12 mouse cellular contexts compared by ENCODE assay signal in the genomic region with DNA sequence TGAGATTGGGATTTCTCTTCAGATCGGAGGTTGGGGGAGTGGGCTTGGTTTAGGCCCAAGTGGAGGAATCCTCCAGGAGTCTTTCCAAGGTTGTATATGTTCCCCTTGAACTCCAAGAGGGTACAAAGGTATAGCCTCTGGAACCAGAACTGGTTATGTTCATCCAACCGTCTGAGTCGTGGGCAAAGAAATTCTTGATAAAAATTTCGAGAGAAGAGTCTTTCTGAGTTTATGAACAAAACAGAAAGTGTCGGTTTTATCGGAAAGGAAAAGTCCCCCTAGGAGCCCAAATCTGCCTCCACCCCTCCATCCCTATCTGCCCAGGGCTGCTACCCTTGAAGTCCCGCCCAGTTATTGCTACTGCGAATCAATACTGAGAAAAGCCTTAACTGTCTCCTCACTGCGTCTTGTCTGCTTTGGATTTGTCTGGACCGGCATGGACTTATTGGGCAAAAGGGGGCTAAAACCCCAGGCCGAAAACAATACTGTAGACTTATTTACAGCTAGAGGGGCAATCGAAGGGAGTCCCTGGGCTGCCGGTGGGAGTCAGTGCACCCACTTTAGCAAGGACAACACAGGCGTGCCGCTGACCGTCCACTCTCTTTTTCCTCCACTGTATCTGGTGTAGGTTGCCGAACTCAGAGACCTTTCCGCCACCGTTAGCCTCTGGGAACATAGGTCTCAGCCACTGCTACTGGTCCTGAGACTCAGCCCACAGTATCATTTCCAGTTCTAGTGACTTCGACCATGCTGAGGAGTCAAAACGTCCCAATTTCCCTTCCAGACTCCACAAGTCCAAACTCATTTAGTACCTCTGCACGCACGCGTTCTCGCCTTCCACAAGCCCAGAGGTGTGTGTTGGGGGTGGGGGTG. TPM values are rescaled to one million over a fixed set of nuclear protein-coding genes. Genes with fewer than 3 reads are reported as not detected.
DNase-seq lines count a peak whose midpoint lies in the region; ATAC-seq and TF ChIP-seq lines count a peak whose summit lies in the region.
"Had no signal": no experiment of that assay in that cellular context is flagged by ENCODE, and none has a peak within 500 bp of the region (broad histone marks: within the 10 kb centered on the region; RNA-seq: fewer than 3 reads in every experiment).

No protein-coding gene starts in this region.

- no peak overlapping the region for H3K9ac ChIP-seq in hindbrain, embryonic 11.5 days (ENCODE audit: low read depth, low read length)
- no peak overlapping the region for H3K9ac ChIP-seq in hindbrain, embryonic 16.5 days (ENCODE audit: low read depth, low read length)
- H3K9ac ChIP-seq in CH12.LX (ENCODE audit: insufficient read depth, low read depth) = peak overlapping the region; percentile 84; the same call in 1 of the 2 replicates
- no peak overlapping the region for H3K9ac ChIP-seq in limb, embryonic 11.5 days (ENCODE audit: low read length)
- H3K9ac ChIP-seq: neural tube, embryonic 12.5 days had no signal

- no peaks in the 10 kb centered on the region for H3K79me2 ChIP-seq in CH12.LX (replicated peaks; ENCODE audit: control insufficient read depth, extremely low read depth, insufficient read depth, poor library complexity, severe bottlenecking)

- ATAC-seq in hindbrain, embryonic 11.5 days (ENCODE audit: low FRiP score) = no peak
- no peak for ATAC-seq in hindbrain, embryonic 16.5 days
- ATAC-seq in limb, embryonic 11.5 days (ENCODE audit: insufficient number of reproducible peaks, low FRiP score, low TSS enrichment, low read depth) = no peak

- H3K27me3 ChIP-seq in hindbrain, embryonic 11.5 days (ENCODE audit: control insufficient read depth, insufficient read depth, low read length) = peaks cover 95% of the 10 kb centered on the region
- H3K27me3 ChIP-seq in hindbrain, embryonic 16.5 days (replicated peaks; ENCODE audit: control insufficient read depth, insufficient read depth, low read length) = peaks cover 64% of the 10 kb centered on the region
- no peaks in the 10 kb centered on the region for H3K27me3 ChIP-seq in CH12.LX (replicated peaks)
- peaks cover 88% of the 10 kb centered on the region for H3K27me3 ChIP-seq in limb, embryonic 11.5 days (ENCODE audit: control insufficient read depth, insufficient read depth, low read length)

- in situ Hi-C loops in CH12.LX (cut with MboI; ENCODE audit: low pct_ligation_motif_present, low pct_unique_long_range_greater_than_20kb, low sequenced_read_pairs) = no loop called here

- peaks cover 7% of the 10 kb centered on the region; the same call in 1 of the 2 replicates for H3K4me1 ChIP-seq in hindbrain, embryonic 11.5 days (replicated peaks; ENCODE audit: control insufficient read depth, insufficient read depth, low read length)
- H3K4me1 ChIP-seq in hindbrain, embryonic 16.5 days (ENCODE audit: control insufficient read depth, insufficient read depth, low read depth, low read length) = peaks cover 9% of the 10 kb centered on the region
- peaks cover 4 to 8% of the 10 kb centered on the region in 2 experiments for H3K4me1 ChIP-seq in CH12.LX (ENCODE audit: control insufficient read depth in 1 of 2, insufficient read depth in 2 of 2)
- peaks cover 13% of the 10 kb centered on the region for H3K4me1 ChIP-seq in limb, embryonic 11.5 days (ENCODE audit: control insufficient read depth, insufficient read depth, low read length)

- WGBS in hindbrain, embryonic 11.5 days = 4% methylated on average over 25 of the region's 25 CpGs
- WGBS in hindbrain, embryonic 16.5 days = 6% methylated on average over 25 of the region's 25 CpGs
- 2% methylated on average over 25 of the region's 25 CpGs for WGBS in limb, embryonic 11.5 days

- TF ChIP-seq CTCF in CH12.LX (conservative IDR thresholded peaks at IDR 0.05 in 1 of 2, IDR thresholded peaks at IDR 0.05 in 1 of 2; ENCODE audit: low read depth in 2 of 2, low read length in 2 of 2) = no peak

- no peak for TF ChIP-seq POLR2A in CH12.LX (IDR thresholded peaks at IDR 0.05; ENCODE audit: low read depth, low read length)

- H3K27ac ChIP-seq in hindbrain, embryonic 11.5 days (ENCODE audit: low read depth, low read length) = no peak overlapping the region
- no peak overlapping the region for H3K27ac ChIP-seq in hindbrain, embryonic 16.5 days (ENCODE audit: low read depth, low read length)
- H3K27ac ChIP-seq in CH12.LX (ENCODE audit: insufficient read depth, low read depth) = no peak overlapping the region
- H3K27ac ChIP-seq in limb, embryonic 11.5 days (replicated peaks; ENCODE audit: low read depth, low read length) = no peak overlapping the region
- H3K27ac ChIP-seq: neural tube, embryonic 12.5 days had no signal

- TF ChIP-seq EP300 in CH12.LX (IDR thresholded peaks at IDR 0.05; ENCODE audit: low read length) = no peak

- peak overlapping the region; percentile 13; the same call in 1 of the 2 replicates for H3K4me3 ChIP-seq in hindbrain, embryonic 11.5 days (ENCODE audit: low read depth, low read length)
- H3K4me3 ChIP-seq in hindbrain, embryonic 16.5 days (ENCODE audit: low read length) = no peak overlapping the region
- peak overlapping the region in 2 of 3 experiments; percentile 35 to 37 for H3K4me3 ChIP-seq in CH12.LX (replicated peaks in 1 of 3; ENCODE audit: low read depth in 2 of 3, low read length in 2 of 3, poor library complexity in 1 of 3)
- peak overlapping the region; percentile 14; the same call in 1 of the 2 replicates for H3K4me3 ChIP-seq in limb, embryonic 11.5 days (ENCODE audit: low read depth, low read length)
- H3K4me3 ChIP-seq: neural tube, embryonic 12.5 days had no signal

- no peaks in the 10 kb centered on the region for H3K9me3 ChIP-seq in hindbrain, embryonic 11.5 days (ENCODE audit: control insufficient read depth, low read length)
- H3K9me3 ChIP-seq in hindbrain, embryonic 16.5 days (ENCODE audit: control insufficient read depth, low read length) = no peaks in the 10 kb centered on the region
- H3K9me3 ChIP-seq in CH12.LX (replicated peaks; ENCODE audit: low read length) = peaks cover 32% of the 10 kb centered on the region
- no peaks in the 10 kb centered on the region for H3K9me3 ChIP-seq in limb, embryonic 11.5 days (ENCODE audit: control insufficient read depth, low read length)
- H3K9me3 ChIP-seq: neural tube, embryonic 12.5 days had no signal

- dilution Hi-C loops in CH12.LX (cut with MboI; ENCODE audit: extremely low pct_ligation_motif_present, extremely low pct_unique_long_range_greater_than_20kb, low sequenced_read_pairs) = no loop called here

- no peaks in the 10 kb centered on the region for H3K36me3 ChIP-seq in hindbrain, embryonic 11.5 days (ENCODE audit: control insufficient read depth, insufficient read depth, low read length)
- H3K36me3 ChIP-seq in hindbrain, embryonic 16.5 days (ENCODE audit: control insufficient read depth, insufficient read depth, low read length) = no peaks in the 10 kb centered on the region
- H3K36me3 ChIP-seq in CH12.LX (replicated peaks in 1 of 2; ENCODE audit: control insufficient read depth in 1 of 2, insufficient read depth in 1 of 2, low read length in 1 of 2) = peaks cover 0 to 15% of the 10 kb centered on the region in 2 experiments
- no peaks in the 10 kb centered on the region for H3K36me3 ChIP-seq in limb, embryonic 11.5 days (ENCODE audit: control insufficient read depth, insufficient read depth, low read length)
- H3K36me3 ChIP-seq: neural tube, embryonic 12.5 days had no signal

- TF ChIP-seq RAD21 in CH12.LX (IDR thresholded peaks at IDR 0.05; ENCODE audit: low read depth, low read length) = no peak

- H3K4me2 ChIP-seq in hindbrain, embryonic 11.5 days (replicated peaks; ENCODE audit: low read depth, low read length) = no peak overlapping the region; the same call in 1 of the 2 replicates
- no peak overlapping the region for H3K4me2 ChIP-seq in hindbrain, embryonic 16.5 days (ENCODE audit: low read length)
- H3K4me2 ChIP-seq in CH12.LX (ENCODE audit: insufficient read depth, low read depth, poor library complexity, severe bottlenecking) = peak overlapping the region; percentile 83
- peak overlapping the region; percentile 72; the same call in 1 of the 2 replicates for H3K4me2 ChIP-seq in limb, embryonic 11.5 days (ENCODE audit: low read depth, severe bottlenecking)
- H3K4me2 ChIP-seq: neural tube, embryonic 12.5 days had no signal

- peak; percentile 56 for DNase-seq in hindbrain, embryonic 11.5 days (ENCODE audit: low spot score)
- no peak for DNase-seq in CH12.LX (ENCODE audit: extremely low read depth)
- peak; percentile 47 for DNase-seq in embryo, embryonic 10 days (ENCODE audit: low spot score)
- peak; percentile 59 for DNase-seq in limb, embryonic 11.5 days (ENCODE audit: low spot score)
- DNase-seq in thymus, postnatal 25 days = no peak
- DNase-seq in spleen, postnatal 14 days (ENCODE audit: low spot score in 2 of 2) = no peak
- no peak for DNase-seq in thymus, postnatal 36 days
- DNase-seq: heart, postnatal 4 days; thymus, adult 18-20 months had no signal

TF ChIP-seq in CH12.LX, 34 proteins besides CTCF, POLR2A, EP300 and RAD21:
- TF ChIP-seq BHLHE40 (IDR thresholded peaks at IDR 0.05; ENCODE audit: low read depth, low read length) = peak; percentile 35
- TF ChIP-seq USF1 (IDR thresholded peaks at IDR 0.05; ENCODE audit: low read depth, low read length) = no peak

RNA-seq across cellular contexts. Expression of gene Six2, which starts 4.7 kb away (rescaled TPM):
- 6.8 and 8.3 TPM in 2 replicates for polyA plus RNA-seq in hindbrain, embryonic 11.5 days (2014; fragmentation: Nextera tagmentation; extraction: Ambion mirVana)
- 0.36 and 0.51 TPM in 2 replicates for polyA plus RNA-seq in hindbrain, embryonic 16.5 days (2015; fragmentation: Nextera tagmentation; extraction: Ambion mirVana)
- total RNA-seq in CH12.LX (2012; rRNA removed) (0.04 TPM in 1 of 2 replicates, not detected in the other), CH12.LX (2014; rRNA removed) (not detected in 2 replicates)
- polyA plus RNA-seq in CH12.LX (2012; ENCODE audit: insufficient read length, low read depth) = 0.11 and 0.40 TPM in 2 replicates
- polyA plus RNA-seq in limb, embryonic 11.5 days (2014; fragmentation: Nextera tagmentation; extraction: Ambion mirVana) = 7.8 and 8.4 TPM in 2 replicates
- polyA plus RNA-seq: large intestine, adult 2 months had no signal

Comparison
In these comparisons a context has a peak if more than half of its experiments do, and no peak if none do; other contexts are left out.
1. DNase-seq: peak in hindbrain, embryonic 11.5 days (single experiment), embryo, embryonic 10 days (single experiment) and limb, embryonic 11.5 days (single experiment); none in CH12.LX (single experiment), thymus, postnatal 25 days (single experiment), spleen, postnatal 14 days (0 of 2) and thymus, postnatal 36 days (0 of 2).
2. H3K4me2 ChIP-seq: peak in CH12.LX (single experiment) and limb, embryonic 11.5 days (single experiment); none in hindbrain, embryonic 11.5 days (single experiment) and hindbrain, embryonic 16.5 days (single experiment).